Mouse (Mus musculus) forebrain, embryonic 16.5 days (tissue): ENCODE data around the gene T2. TPM values are rescaled to one million over a fixed set of nuclear protein-coding genes. Genes with fewer than 3 reads are reported as not detected.

Experiments
- ATAC-seq: fragments of 200-750 bp; cut with Nextera tagmentation; 2 replicates; pipeline ENCODE4 v1.8.0; 2017; ENCODE audit warnings: mild to moderate bottlenecking, moderate library complexity
- H3K27ac ChIP-seq: fragments of 300-500 bp; sonication (generic); 2 replicates; pipeline ENCODE4 v1.5.1; 2014; ENCODE audit warnings: low read length, control low read depth
- H3K27me3 ChIP-seq: fragments of 300-500 bp; sonication (generic); replicated peaks from 2 replicates; pipeline ENCODE4 v1.6.1; 2014; ENCODE audit warnings: low read length; ENCODE audit not compliant: control insufficient read depth, insufficient read depth
- H3K36me3 ChIP-seq: fragments of 300-500 bp; sonication (generic); 2 replicates; pipeline ENCODE4 v1.6.1; 2014; ENCODE audit not compliant: control insufficient read depth, insufficient read depth
- H3K4me1 ChIP-seq: fragments of 300-500 bp; sonication (generic); replicated peaks from 2 replicates; pipeline ENCODE4 v1.6.1; 2014; ENCODE audit warnings: low read length; ENCODE audit not compliant: control insufficient read depth, insufficient read depth
- H3K4me2 ChIP-seq: fragments of 300-500 bp; sonication (generic); 2 replicates; pipeline ENCODE4 v1.6.1; 2014; ENCODE audit warnings: mild to moderate bottlenecking, low read length, control low read depth
- H3K4me3 ChIP-seq: fragments of 300-500 bp; sonication (generic); replicated peaks from 2 replicates; pipeline ENCODE4 v1.5.1; 2014; ENCODE audit warnings: mild to moderate bottlenecking, low read length, control low read depth
- H3K9ac ChIP-seq: fragments of 300-500 bp; sonication (generic); replicated peaks from 2 replicates; pipeline ENCODE4 v1.6.1; 2014; ENCODE audit warnings: low read depth, low read length, control low read depth
- H3K9me3 ChIP-seq: fragments of 300-500 bp; sonication (generic); 2 replicates; pipeline ENCODE4 v1.6.1; 2016; ENCODE audit warnings: low read length; ENCODE audit not compliant: control insufficient read depth
- WGBS: fragments of 180-500 bp; shearing (Covaris S2); extraction: QIAGEN DNeasy Blood & Tissue Kit; methylation state at CpG from one replicate; pipeline ENCODE4 v1.1.7; 2014; 5-methylcytosine and 5-hydroxymethylcytosine counted together
- polyA plus RNA-seq: library from polyadenylated mRNA; unstranded; fragments of >200 nt; fragmentation: Nextera tagmentation; extraction: Ambion mirVana; gene quantifications from 2 replicates; pipeline ENCODE4 v1.2.1, GENCODE M21; 2015

T2 gene
- polyA plus RNA-seq, 1 experiment from 2014 or later: 0.22 TPM

- H3K9ac ChIP-seq: no peak overlapping the region
- no peaks in the 10 kb centered on the region for H3K4me1 ChIP-seq
- no peak overlapping the region for H3K4me3 ChIP-seq
- peaks cover 5% of the 10 kb centered on the region; the same call in 1 of the 2 replicates for H3K27me3 ChIP-seq
- 43% methylated on average over 2 of the region's 2 CpGs for WGBS
- no peaks in the 10 kb centered on the region for H3K9me3 ChIP-seq
- H3K27ac ChIP-seq: no peak overlapping the region
- no peak for ATAC-seq
- H3K4me2 ChIP-seq: no peak overlapping the region
- H3K36me3 ChIP-seq: no peaks in the 10 kb centered on the region
Measured at GRCm38 (mm10) chr17:8423283-8423682, 67.5 kb downstream of the T2 start.

DNA sequence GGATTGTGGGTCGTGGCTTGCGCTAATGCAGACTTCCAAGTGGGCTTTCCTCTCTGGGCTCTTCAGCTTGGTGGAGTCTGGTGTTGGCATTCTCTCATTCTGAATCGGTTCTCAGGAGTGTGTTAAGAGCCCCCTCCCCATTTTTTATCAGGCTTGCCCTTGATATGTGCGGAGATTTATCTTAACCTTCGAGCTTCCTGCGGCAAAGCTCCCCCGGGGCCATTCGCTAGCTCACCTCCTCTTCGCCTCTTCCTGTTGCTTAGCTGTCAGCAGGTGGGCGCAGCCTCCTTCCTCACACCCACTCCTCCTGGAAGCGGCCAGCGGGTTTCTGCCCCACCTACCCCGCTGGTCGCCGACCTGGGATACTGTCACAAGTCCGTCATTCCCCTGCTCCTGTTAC is 73.6 kb downstream of the T2 start:
- H3K4me2 ChIP-seq: no peak overlapping the region
- under 1% methylated on average over 16 of the region's 16 CpGs for WGBS

GRCm38 (mm10) chr17:8429896-8430295 is 74.1 kb downstream of the T2 start:
- 2% methylated on average over 5 of the region's 5 CpGs for WGBS
- Histone ChIP-seq H3K4me3 (no peak overlapping the region), H3K9ac (no peak overlapping the region), H3K9me3 (no peaks in the 10 kb centered on the region), H3K27ac (no peak overlapping the region), H3K36me3 (no peaks in the 10 kb centered on the region), H3K4me2 (no peak overlapping the region), H3K4me1 (peaks cover 15% of the 10 kb centered on the region), H3K27me3 (peaks cover 67% of the 10 kb centered on the region)
- ATAC-seq: no peak

More for the DNA sequence above, 73.6 kb downstream of the T2 start:
- no peak overlapping the region for H3K27ac ChIP-seq
- no peaks in the 10 kb centered on the region for H3K9me3 ChIP-seq
- no peak overlapping the region for H3K4me3 ChIP-seq
- no peak for ATAC-seq
- H3K27me3 ChIP-seq: peaks cover 62% of the 10 kb centered on the region
- H3K9ac ChIP-seq: no peak overlapping the region
- H3K4me1 ChIP-seq: peaks cover 13% of the 10 kb centered on the region
- H3K36me3 ChIP-seq: no peaks in the 10 kb centered on the region

- H3K9ac ChIP-seq: no peak overlapping the region
- H3K27ac ChIP-seq: no peak overlapping the region
- H3K36me3 ChIP-seq: no peaks in the 10 kb centered on the region
- no peak overlapping the region for H3K4me2 ChIP-seq
- H3K9me3 ChIP-seq: no peaks in the 10 kb centered on the region
- peaks cover 15% of the 10 kb centered on the region for H3K4me1 ChIP-seq
- ATAC-seq: no peak
- no peak overlapping the region for H3K4me3 ChIP-seq
- H3K27me3 ChIP-seq: peaks cover 85% of the 10 kb centered on the region
- 1% methylated on average over 17 of the region's 17 CpGs for WGBS
Measured at GRCm38 (mm10) chr17:8432179-8432800, 76.5 kb downstream of the T2 start.

GRCm38 (mm10) chr17:8433121-8433977 is 77.6 kb downstream of the T2 start:
- Histone ChIP-seq H3K4me2 (peak overlapping the region; percentile 20), H3K27me3 (peaks cover 93% of the 10 kb centered on the region), H3K4me1 (peaks cover 15% of the 10 kb centered on the region), H3K27ac (no peak overlapping the region), H3K9ac (no peak overlapping the region), H3K36me3 (no peaks in the 10 kb centered on the region), H3K9me3 (no peaks in the 10 kb centered on the region), H3K4me3 (peak overlapping the region; percentile 5; the same call in 1 of the 2 replicates)
- WGBS: under 1% methylated on average over 52 of the region's 52 CpGs
- no peak for ATAC-seq

GRCm38 (mm10) chr17:8433978-8434960 is 78.5 kb downstream of the T2 start, which contains the start of gene T:
Gene T, plus strand, starts transcription at chr17:8434423.
- Histone ChIP-seq H3K4me2 (peak within 1 kb of the TSS; percentile 20), H3K36me3 (no peaks in the 10 kb centered on the region), H3K9ac (no peak within 1 kb of the TSS), H3K27ac (no peak within 1 kb of the TSS), H3K4me3 (peak within 1 kb of the TSS; percentile 5; the same call in 1 of the 2 replicates), H3K4me1 (peaks cover 15% of the 10 kb centered on the region), H3K9me3 (no peaks in the 10 kb centered on the region), H3K27me3 (peaks cover 95% of the 10 kb centered on the region)
- WGBS: under 1% methylated on average over 64 of the region's 65 CpGs
- no peak for ATAC-seq

- peaks cover 13% of the 10 kb centered on the region for H3K4me1 ChIP-seq
- H3K36me3 ChIP-seq: no peaks in the 10 kb centered on the region
- ATAC-seq: no peak
- WGBS: 17% methylated on average over 7 of the region's 7 CpGs
- no peaks in the 10 kb centered on the region for H3K9me3 ChIP-seq
- H3K27ac ChIP-seq: no peak overlapping the region
- no peak overlapping the region for H3K4me2 ChIP-seq
- no peak overlapping the region for H3K4me3 ChIP-seq
- peaks cover 78% of the 10 kb centered on the region for H3K27me3 ChIP-seq
- no peak overlapping the region for H3K9ac ChIP-seq
Measured at GRCm38 (mm10) chr17:8436184-8436583, 80.4 kb downstream of the T2 start.

DNA sequence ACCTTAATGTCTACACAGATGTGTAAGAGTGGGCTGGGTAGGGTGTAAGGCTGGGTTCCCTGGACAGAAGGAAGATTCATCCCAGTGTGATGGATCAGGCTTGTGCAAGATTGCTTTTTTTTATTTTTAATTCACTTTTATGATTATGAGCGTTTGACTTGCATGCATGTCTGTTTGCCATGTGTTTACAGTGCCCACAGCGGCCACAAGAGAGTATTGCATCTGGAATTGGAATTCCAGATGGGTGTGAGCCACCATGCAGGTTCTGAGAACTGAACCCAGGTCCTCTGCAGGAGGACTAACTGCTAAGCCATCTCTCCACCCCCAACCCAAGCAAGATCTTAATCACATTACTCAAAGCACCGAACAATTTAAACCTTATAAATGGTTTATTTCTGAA is 88.3 kb downstream of the T2 start:
- Histone ChIP-seq H3K9me3 (no peaks in the 10 kb centered on the region), H3K4me3 (no peak overlapping the region), H3K27me3 (peaks cover 3% of the 10 kb centered on the region; the same call in 1 of the 2 replicates), H3K27ac (no peak overlapping the region), H3K4me1 (no peaks in the 10 kb centered on the region), H3K4me2 (no peak overlapping the region), H3K36me3 (no peaks in the 10 kb centered on the region), H3K9ac (no peak overlapping the region)
- no peak for ATAC-seq
- 56% methylated on average over 3 of the region's 3 CpGs for WGBS
